Mouse (Mus musculus) erythroblast, embryonic 14.5 days (primary cell): Measurements from ENCODE around the gene Arid3a.

ENCODE experiments used
- GATA1 ChIP-seq: IDR thresholded peaks from 2 replicates; pipeline ENCODE4 v1.6.1; 2012; ENCODE audit warnings: low read length, inconsistent platforms, mixed read lengths
- TAL1 ChIP-seq: IDR thresholded peaks from 3 replicates; pipeline ENCODE4 v1.6.1; 2012; ENCODE audit warnings: low read length, inconsistent platforms, mixed read lengths

GRCm38 (mm10) chr10:79890670-79891069 lies 36.2 kb upstream of the Arid3a start, which contains the start of gene Cfd:
- TF ChIP-seq GATA1 (no peak), TAL1 (no peak)
